Mouse (Mus musculus) MEL (cell line): ENCODE measurements at regions not wholly inside any gene's neighbourhood (a gene's known extent, or its start where the extent isn't known, plus 50 kb on each side); places are given as distances from the start of the nearest gene placed in this dataset.

ENCODE experiments used
- DNase-seq: peaks from one replicate; pipeline ENCODE4 v3.0.0; 2011; ENCODE audit warnings: low read depth, low spot score
- H3K27ac ChIP-seq: 2 replicates; pipeline ENCODE4 v1.5.1; 2012; ENCODE audit warnings: low read depth, mild to moderate bottlenecking, control low read depth, low read length, moderate library complexity; ENCODE audit not compliant: control insufficient read depth
- H3K27me3 ChIP-seq, 2 experiments: fragments of 150-350 bp in 1 of 2; sonication (generic) in 1 of 2; 2 replicates each; pipeline ENCODE4 v1.6.1; 2012; ENCODE audit warnings: low read length in 2 of 2, mild to moderate bottlenecking in 2 of 2, improper control_type of control experiment in 1 of 2, moderate library complexity in 1 of 2; ENCODE audit not compliant: insufficient read depth in 2 of 2, control insufficient read depth in 1 of 2
- H3K36me3 ChIP-seq, 2 experiments: 2 replicates each; pipeline ENCODE4 v1.6.1; 2012 to 2014; ENCODE audit warnings: low read length in 2 of 2, improper control_type of control experiment in 1 of 2, inconsistent platforms in 1 of 2, mild to moderate bottlenecking in 1 of 2; ENCODE audit not compliant: insufficient read depth in 2 of 2, control insufficient read depth in 1 of 2
- H3K4me1 ChIP-seq, 2 experiments: fragments of 150-350 bp in 1 of 2; sonication (generic) in 1 of 2; 2 replicates each; pipeline ENCODE4 v1.6.1; 2012; ENCODE audit warnings: low read length in 2 of 2, improper control_type of control experiment in 1 of 2, mild to moderate bottlenecking in 1 of 2; ENCODE audit not compliant: insufficient read depth in 2 of 2, control insufficient read depth in 1 of 2
- H3K4me3 ChIP-seq, 2 experiments: fragments of 150-350 bp in 1 of 2; sonication (generic) in 1 of 2; 2 replicates each; pipeline ENCODE4 v1.5.1; 2012; ENCODE audit warnings: low read depth in 2 of 2, low read length in 2 of 2, mild to moderate bottlenecking in 2 of 2, moderate library complexity in 2 of 2, control low read depth in 1 of 2, improper control_type of control experiment in 1 of 2; ENCODE audit not compliant: control insufficient read depth in 1 of 2, insufficient read depth in 1 of 2
- H3K79me2 ChIP-seq: 2 replicates; pipeline ENCODE4 v1.6.1; 2012; ENCODE audit warnings: mild to moderate bottlenecking, low read length, moderate library complexity; ENCODE audit not compliant: control insufficient read depth, poor library complexity, insufficient read depth
- H3K9ac ChIP-seq: 2 replicates; pipeline ENCODE4 v1.6.1; 2012; ENCODE audit warnings: low read depth, mild to moderate bottlenecking, control low read depth, low read length, moderate library complexity; ENCODE audit not compliant: control insufficient read depth, poor library complexity, severe bottlenecking
- H3K9me3 ChIP-seq: fragments of 150-350 bp; sonication (generic); replicated peaks from 2 replicates; pipeline ENCODE4 v1.6.1; 2012; ENCODE audit warnings: mild to moderate bottlenecking, low read length, improper control_type of control experiment, moderate library complexity; ENCODE audit not compliant: insufficient read depth
- CHD2 ChIP-seq: IDR thresholded peaks from 2 replicates; pipeline ENCODE4 v1.6.1; 2011; ENCODE audit warnings: low read length, improper control_type of control experiment
- CTCF ChIP-seq, 3 experiments: IDR thresholded peaks in 2 of 3; conservative IDR thresholded peaks in 1 of 3; 2 replicates each; pipeline ENCODE4 v1.5.1; 2011 to 2012; ENCODE audit warnings: low read length in 3 of 3, low read depth in 2 of 3, mild to moderate bottlenecking in 2 of 3, improper control_type of control experiment in 1 of 3, inconsistent platforms in 1 of 3, mixed read lengths in 1 of 3, moderate library complexity in 1 of 3; ENCODE audit not compliant: control insufficient read depth in 1 of 3, insufficient read depth in 1 of 3, poor library complexity in 1 of 3, severe bottlenecking in 1 of 3
- E2F4 ChIP-seq: IDR thresholded peaks from 2 replicates; pipeline ENCODE4 v1.6.1; 2011; ENCODE audit warnings: low read depth, low read length, improper control_type of control experiment, borderline replicate concordance
- ELF1 ChIP-seq: IDR thresholded peaks from 2 replicates; pipeline ENCODE4 v1.6.1; 2014; ENCODE audit warnings: low read depth, mild to moderate bottlenecking, inconsistent platforms, low read length, improper control_type of control experiment, moderate library complexity
- HCFC1 ChIP-seq: IDR thresholded peaks from 2 replicates; pipeline ENCODE4 v1.6.1; 2012; ENCODE audit warnings: low read depth, mild to moderate bottlenecking, inconsistent platforms, low read length, improper control_type of control experiment, moderate library complexity
- JUND ChIP-seq: IDR thresholded peaks from 2 replicates; pipeline ENCODE4 v1.6.1; 2011; ENCODE audit warnings: low read depth, mild to moderate bottlenecking, improper control_type of control experiment, low read length
- KAT2A ChIP-seq: conservative IDR thresholded peaks from 2 replicates; pipeline ENCODE4 v1.6.1; 2012; ENCODE audit warnings: low read depth, low read length, improper control_type of control experiment, inconsistent platforms
- MAFK ChIP-seq: IDR thresholded peaks from 2 replicates; pipeline ENCODE4 v1.6.1; 2011; ENCODE audit warnings: low read depth, mild to moderate bottlenecking, low read length, improper control_type of control experiment, borderline replicate concordance
- MXI1 ChIP-seq: IDR thresholded peaks from 2 replicates; pipeline ENCODE4 v1.6.1; 2011; ENCODE audit warnings: mild to moderate bottlenecking, low read depth, low read length, improper control_type of control experiment
- MYC ChIP-seq: IDR thresholded peaks from 2 replicates; pipeline ENCODE4 v1.6.1; 2011; ENCODE audit warnings: low read depth, mild to moderate bottlenecking, low read length, improper control_type of control experiment, moderate library complexity
- POLR2AphosphoS5 ChIP-seq: IDR thresholded peaks from 2 replicates; pipeline ENCODE4 v1.6.1; 2012; ENCODE audit warnings: low read depth, borderline replicate concordance, mild to moderate bottlenecking, inconsistent platforms, low read length, moderate library complexity, mixed read lengths
- RCOR1 ChIP-seq: IDR thresholded peaks from 2 replicates; pipeline ENCODE4 v1.6.1; 2012; ENCODE audit warnings: low read depth, mild to moderate bottlenecking, inconsistent platforms, low read length, improper control_type of control experiment
- SIN3A ChIP-seq: IDR thresholded peaks from 2 replicates; pipeline ENCODE4 v1.6.1; 2012; ENCODE audit warnings: low read length, improper control_type of control experiment, inconsistent platforms
- TBP ChIP-seq: IDR thresholded peaks from 2 replicates; pipeline ENCODE4 v1.8.0; 2011; ENCODE audit warnings: low read depth, low read length, improper control_type of control experiment
- TCF12 ChIP-seq: IDR thresholded peaks from 2 replicates; pipeline ENCODE4 v1.6.1; 2014; ENCODE audit warnings: low read depth, mild to moderate bottlenecking, inconsistent platforms, low read length, improper control_type of control experiment, moderate library complexity
- UBTF ChIP-seq: IDR thresholded peaks from 2 replicates; pipeline ENCODE4 v1.6.1; 2012; ENCODE audit warnings: low read depth, mild to moderate bottlenecking, inconsistent platforms, low read length, improper control_type of control experiment, moderate library complexity, borderline replicate concordance; ENCODE audit not compliant: insufficient read depth
- USF1 ChIP-seq: IDR thresholded peaks from 2 replicates; pipeline ENCODE4 v1.6.1; 2014; ENCODE audit warnings: low read depth, mild to moderate bottlenecking, inconsistent platforms, low read length, improper control_type of control experiment, moderate library complexity
- ZC3H11A ChIP-seq: IDR thresholded peaks from 2 replicates; pipeline ENCODE4 v1.6.1; 2012; ENCODE audit warnings: low read depth, mild to moderate bottlenecking, inconsistent platforms, low read length, improper control_type of control experiment
- ZKSCAN1 ChIP-seq: IDR thresholded peaks from 2 replicates; pipeline ENCODE4 v1.6.1; 2012; ENCODE audit warnings: low read depth, mild to moderate bottlenecking, inconsistent platforms, low read length, improper control_type of control experiment, moderate library complexity
- ZMIZ1 ChIP-seq: IDR thresholded peaks from 2 replicates; pipeline ENCODE4 v1.6.1; 2012; ENCODE audit warnings: low read depth, mild to moderate bottlenecking, inconsistent platforms, low read length, improper control_type of control experiment, moderate library complexity

GRCm38 (mm10) chr12:26183021-26183420, 232.0 kb downstream of the Rnf144a start:
- Histone ChIP-seq H3K27ac (no peak overlapping the region), H3K79me2 (no peaks in the 10 kb centered on the region), H3K9ac (no peak overlapping the region), H3K4me3 (no peak overlapping the region), H3K27me3 (no peaks in the 10 kb centered on the region), H3K9me3 (no peaks in the 10 kb centered on the region), H3K4me1 (no peaks in the 10 kb centered on the region), H3K36me3 (no peaks in the 10 kb centered on the region)
- TF ChIP-seq ZC3H11A (no peak), JUND (no peak), TBP (no peak), CTCF (IDR thresholded peaks at IDR 0.05 in 2 of 3, conservative IDR thresholded peaks at IDR 0.05 in 1 of 3; ENCODE audit: control insufficient read depth in 1 of 3, insufficient read depth in 1 of 3, low read depth in 2 of 3, low read length in 3 of 3, poor library complexity in 1 of 3, severe bottlenecking in 1 of 3) (no peak), ELF1 (no peak)
- DNase-seq: no peak

- Histone ChIP-seq H3K4me1 (no peaks in the 10 kb centered on the region), H3K36me3 (no peaks in the 10 kb centered on the region)
- no peak for TF ChIP-seq POLR2AphosphoS5
- TF ChIP-seq E2F4: no peak
- TF ChIP-seq USF1: no peak
- TF ChIP-seq RCOR1: no peak
- no peak for TF ChIP-seq ZMIZ1
- no peak for TF ChIP-seq UBTF
- TF ChIP-seq MAFK: no peak
- TF ChIP-seq CHD2: no peak
- no peak for TF ChIP-seq MYC
- no peak for TF ChIP-seq HCFC1
- TF ChIP-seq ZKSCAN1: no peak
- no peak for TF ChIP-seq TCF12
- no peak for TF ChIP-seq MXI1
- TF ChIP-seq SIN3A: no peak
- TF ChIP-seq KAT2A: no peak
- TF ChIP-seq, all 39 proteins: peak for 0
- no peak for DNase-seq
- no peak overlapping the region for H3K9ac ChIP-seq
- H3K27me3 ChIP-seq: no peaks in the 10 kb centered on the region
- H3K79me2 ChIP-seq: no peaks in the 10 kb centered on the region
- no peak overlapping the region for H3K27ac ChIP-seq
- no peak overlapping the region for H3K4me3 ChIP-seq
- no peaks in the 10 kb centered on the region for H3K9me3 ChIP-seq
These were observed 234.2 kb downstream of the Rnf144a start for GRCm38 (mm10) chr12:26180846-26181245.
